Mouse (Mus musculus) 3T3-L1 (cell line): ENCODE results near the gene Poc1a.

Source experiments
- DNase-seq: peaks from one replicate; pipeline ENCODE4 v3.0.0-alpha.2; 2015; ENCODE audit warnings: low read depth, low spot score

The Poc1a gene

DNA sequence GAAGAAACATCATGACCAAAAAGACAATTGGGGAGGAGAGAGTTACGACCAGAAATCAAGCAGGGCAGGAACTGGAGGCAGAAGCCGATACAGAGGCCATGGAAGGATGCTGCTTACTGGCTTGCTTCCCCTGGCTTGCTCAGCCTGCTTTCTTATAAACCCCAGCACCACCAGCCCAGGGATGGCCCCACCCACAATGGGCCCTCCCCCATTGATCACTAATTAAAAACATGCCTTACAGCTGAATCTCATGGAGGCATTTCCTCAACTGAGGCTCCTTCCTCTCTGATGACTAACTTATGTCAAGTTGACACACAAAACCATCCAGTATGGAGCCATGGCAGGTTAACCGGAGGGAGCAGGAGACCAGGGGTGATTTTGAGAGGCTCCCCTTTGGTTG, 118.9 kb downstream of the Poc1a start:
- no peak for DNase-seq
